Mouse (Mus musculus): ENCODE data around the gene Rpl13.

The Rpl13 gene

GRCm38 (mm10) chr8:123150737-123151171 lies 48.6 kb downstream of the Rpl13 start:
- WGBS, result 44% methylated on average over 9 of the region's 9 CpGs
